Mouse (Mus musculus) forebrain, embryonic 15.5 days (tissue): Measurements from ENCODE around the gene Pknox1. TPM values are rescaled to one million over a fixed set of nuclear protein-coding genes. Genes with fewer than 3 reads are reported as not detected.
"Not testable (repeated sequence)": the region's sequence is repeated elsewhere in the genome, so short reads cannot be mapped to it uniquely, and the experiment has no call there.

Experiments
- ATAC-seq: fragments of 200-750 bp; cut with Nextera tagmentation; replicated peaks from 2 replicates; pipeline ENCODE4 v1.8.0; 2017; ENCODE audit warnings: mild to moderate bottlenecking, moderate TSS enrichment, moderate library complexity
- H3K27ac ChIP-seq: fragments of 300-500 bp; sonication (generic); replicated peaks from 2 replicates; pipeline ENCODE4 v1.5.1; 2015; ENCODE audit warnings: mild to moderate bottlenecking, inconsistent platforms
- H3K27me3 ChIP-seq: fragments of 300-500 bp; sonication (generic); 2 replicates; pipeline ENCODE4 v1.6.1; 2015; ENCODE audit warnings: inconsistent platforms
- H3K36me3 ChIP-seq: fragments of 300-500 bp; sonication (generic); 2 replicates; pipeline ENCODE4 v1.6.1; 2015; ENCODE audit warnings: mild to moderate bottlenecking, inconsistent platforms
- H3K4me1 ChIP-seq: fragments of 300-500 bp; sonication (generic); 2 replicates; pipeline ENCODE4 v1.6.1; 2015; ENCODE audit warnings: inconsistent platforms
- H3K4me2 ChIP-seq: fragments of 300-500 bp; sonication (generic); replicated peaks from 2 replicates; pipeline ENCODE4 v1.6.1; 2015; ENCODE audit warnings: mild to moderate bottlenecking, inconsistent platforms
- H3K4me3 ChIP-seq: fragments of 300-500 bp; sonication (generic); 2 replicates; pipeline ENCODE4 v1.5.1; 2015; ENCODE audit warnings: mild to moderate bottlenecking, inconsistent platforms
- H3K9ac ChIP-seq: fragments of 300-500 bp; sonication (generic); replicated peaks from 2 replicates; pipeline ENCODE4 v1.6.1; 2015; ENCODE audit warnings: mild to moderate bottlenecking, inconsistent platforms
- H3K9me3 ChIP-seq: fragments of 300-500 bp; sonication (generic); 2 replicates; pipeline ENCODE4 v1.6.1; 2016; ENCODE audit warnings: inconsistent platforms
- WGBS: fragments of 180-500 bp; shearing (Covaris S2); methylation state at CpG from one replicate; pipeline ENCODE4 v1.1.7; 2015; ENCODE audit warnings: mixed read lengths; 5-methylcytosine and 5-hydroxymethylcytosine counted together
- polyA plus RNA-seq: library from polyadenylated mRNA; unstranded; fragments of >200 nt; fragmentation: Nextera tagmentation; extraction: Ambion mirVana; gene quantifications from 2 replicates; pipeline ENCODE4 v1.2.1, GENCODE M21; 2015

The Pknox1 gene
- polyA plus RNA-seq, 1 experiment from 2014 or later, result 33.2 TPM

DNA sequence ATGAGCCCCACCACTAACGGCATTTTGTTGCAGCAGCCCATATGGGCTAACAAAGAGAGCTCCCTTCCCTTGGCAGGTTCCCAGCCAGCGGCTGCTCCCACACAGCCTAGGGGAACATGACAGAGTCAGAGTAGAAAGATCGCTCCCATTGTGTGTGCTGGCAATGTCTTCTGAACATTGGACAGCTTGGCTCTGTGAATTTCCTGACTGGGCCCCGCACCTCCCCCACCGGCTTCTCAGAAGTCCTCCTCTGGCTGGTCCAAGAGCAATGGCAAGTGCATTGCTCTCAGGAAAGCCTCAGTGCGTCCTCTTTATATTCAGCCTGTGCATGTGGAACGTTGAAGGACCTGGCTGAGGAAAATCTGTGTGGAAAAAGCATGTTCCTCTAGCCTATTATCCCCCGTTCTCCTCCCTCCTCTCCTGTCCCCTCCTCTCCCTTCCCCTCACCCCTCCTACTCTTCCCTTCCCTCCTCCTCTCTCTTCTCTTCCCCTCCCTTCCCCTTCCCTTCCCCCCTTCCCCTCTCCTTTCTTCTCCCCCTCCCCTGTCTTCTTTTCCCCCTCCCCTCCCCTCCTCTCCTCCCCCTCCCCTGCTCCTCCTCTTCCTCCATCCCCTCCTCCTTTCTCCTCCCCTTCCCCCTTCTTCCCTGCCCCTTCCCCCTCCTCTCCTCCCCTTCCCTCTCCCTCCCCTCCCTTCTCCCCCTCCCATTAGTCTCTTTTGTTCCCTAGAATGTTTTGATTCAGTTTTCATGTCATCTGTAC, 28.5 kb upstream of the Pknox1 start:
- Histone ChIP-seq H3K36me3 (peaks cover 8% of the 10 kb centered on the region), H3K9ac (peak overlapping the region; percentile 37), H3K4me1 (peaks cover 21% of the 10 kb centered on the region), H3K27ac (peak overlapping the region; percentile 99), H3K27me3 (no peaks in the 10 kb centered on the region), H3K9me3 (no peaks in the 10 kb centered on the region), H3K4me2 (peak overlapping the region; percentile 39), H3K4me3 (peak overlapping the region; percentile 14; the same call in 1 of the 2 replicates)
- peak; percentile 95 for ATAC-seq
- 3% methylated on average over 8 of the region's 8 CpGs for WGBS

DNA sequence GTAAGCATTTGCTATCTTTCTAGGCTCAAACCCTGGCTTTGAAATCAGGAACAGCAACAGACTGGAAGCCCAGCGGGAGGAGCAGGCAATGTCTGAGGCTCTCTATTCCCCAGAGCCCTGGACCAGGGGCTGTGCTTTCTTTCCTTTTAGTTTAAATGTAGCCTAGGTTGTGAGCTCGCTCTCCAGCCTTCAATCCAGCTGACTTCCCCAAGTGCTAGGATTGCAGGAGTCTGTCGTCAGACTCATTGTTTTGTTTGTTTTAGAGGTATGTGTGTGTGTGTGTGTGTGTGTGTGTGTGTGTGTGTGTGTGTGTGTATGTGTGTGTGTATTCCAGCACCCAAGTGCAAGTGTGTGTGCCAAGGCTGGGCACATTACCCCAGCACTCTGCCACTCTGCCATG, 24.4 kb upstream of the Pknox1 start:
- 0 out of 2 replicates have a peak overlapping the region, but pooled peaks have one; percentile 27 for H3K27ac ChIP-seq
- ATAC-seq, result no peak
- H3K36me3 ChIP-seq, result no peaks in the 10 kb centered on the region
- no peak overlapping the region for H3K9ac ChIP-seq
- H3K27me3 ChIP-seq, result no peaks in the 10 kb centered on the region
- H3K4me2 ChIP-seq, result no peak overlapping the region
- H3K4me3 ChIP-seq, result no peak overlapping the region
- peaks cover 28% of the 10 kb centered on the region for H3K4me1 ChIP-seq
- no peaks in the 10 kb centered on the region for H3K9me3 ChIP-seq
- 58% methylated on average over 3 of the region's 3 CpGs for WGBS

DNA sequence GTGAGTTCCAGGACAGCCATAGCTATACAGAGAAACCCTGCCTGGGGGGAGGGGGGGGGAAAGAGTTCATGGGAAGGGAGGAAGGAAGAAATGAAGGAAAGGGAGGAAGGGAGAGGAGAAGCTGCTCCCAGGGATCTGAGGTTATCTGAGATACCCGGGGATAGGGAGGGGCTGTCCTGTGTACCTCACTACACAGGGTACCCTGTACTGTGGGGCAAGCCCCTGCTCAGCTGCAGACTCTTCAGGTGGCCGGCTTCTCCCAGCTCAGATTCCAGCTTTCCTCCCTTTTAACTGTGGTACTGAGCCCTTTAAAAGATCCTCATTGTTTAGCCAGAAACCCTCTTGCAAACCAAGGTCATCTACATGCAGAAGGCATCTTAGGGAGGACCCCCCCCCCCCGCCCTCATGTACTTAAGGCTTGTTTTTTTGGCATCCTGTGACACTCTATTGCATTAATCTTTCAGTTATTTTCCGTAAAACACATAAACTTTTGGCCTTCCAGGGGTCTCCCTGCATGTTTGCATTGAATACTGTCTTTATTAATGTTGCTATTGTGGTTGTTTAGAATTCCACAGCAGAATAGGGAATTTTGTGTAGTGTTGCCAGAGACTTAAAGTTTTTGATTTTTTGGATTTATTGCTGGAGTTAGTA, 23.6 kb upstream of the Pknox1 start:
- Histone ChIP-seq H3K4me3 (no peak overlapping the region), H3K4me1 (peaks cover 20% of the 10 kb centered on the region), H3K36me3 (no peaks in the 10 kb centered on the region), H3K4me2 (no peak overlapping the region), H3K9ac (no peak overlapping the region), H3K9me3 (no peaks in the 10 kb centered on the region), H3K27ac (peak overlapping the region; percentile 77), H3K27me3 (no peaks in the 10 kb centered on the region)
- WGBS, result 48% methylated on average over 4 of the region's 4 CpGs
- no peak for ATAC-seq

- WGBS, result 27% methylated on average over 6 of the region's 6 CpGs
- H3K27ac ChIP-seq, result peak overlapping the region; percentile 77
- ATAC-seq, result peak; percentile 57
Measured at GRCm38 (mm10) chr17:31541460-31541831, 23.1 kb upstream of the Pknox1 start.

DNA sequence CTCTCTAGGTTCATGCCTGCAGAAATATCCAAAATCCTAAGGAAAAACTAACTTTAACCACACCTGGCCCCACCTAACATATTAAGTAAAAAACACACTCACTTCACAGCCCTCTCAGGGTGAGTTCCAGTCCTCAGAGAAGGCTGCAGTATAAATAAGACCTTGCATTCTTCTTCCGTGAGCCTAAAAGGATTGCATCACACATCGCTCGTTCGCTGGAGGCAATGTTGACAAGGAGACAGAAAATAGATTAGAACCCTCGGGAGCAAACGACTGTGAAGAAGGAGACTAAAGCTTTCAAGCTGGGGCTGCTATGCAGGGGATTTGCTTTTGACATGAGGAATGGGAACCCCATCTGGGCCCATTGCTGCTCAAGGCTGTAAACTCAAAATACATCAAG, 21.0 kb upstream of the Pknox1 start:
- ATAC-seq, result no peak
- H3K9me3 ChIP-seq, result no peaks in the 10 kb centered on the region
- no peaks in the 10 kb centered on the region for H3K36me3 ChIP-seq
- 29% methylated on average over 6 of the region's 6 CpGs for WGBS
- H3K4me3 ChIP-seq, result no peak overlapping the region
- H3K9ac ChIP-seq, result no peak overlapping the region
- H3K4me1 ChIP-seq, result peaks cover 15% of the 10 kb centered on the region
- H3K27me3 ChIP-seq, result no peaks in the 10 kb centered on the region
- H3K4me2 ChIP-seq, result no peak overlapping the region
- H3K27ac ChIP-seq, result no peak overlapping the region

More at GRCm38 (mm10) chr17:31541460-31541831, 23.1 kb upstream of the Pknox1 start:
- Histone ChIP-seq H3K4me3 (no peak overlapping the region), H3K9me3 (no peaks in the 10 kb centered on the region), H3K36me3 (no peaks in the 10 kb centered on the region), H3K4me1 (peaks cover 18% of the 10 kb centered on the region), H3K27me3 (no peaks in the 10 kb centered on the region), H3K9ac (no peak overlapping the region), H3K4me2 (no peak overlapping the region)

DNA sequence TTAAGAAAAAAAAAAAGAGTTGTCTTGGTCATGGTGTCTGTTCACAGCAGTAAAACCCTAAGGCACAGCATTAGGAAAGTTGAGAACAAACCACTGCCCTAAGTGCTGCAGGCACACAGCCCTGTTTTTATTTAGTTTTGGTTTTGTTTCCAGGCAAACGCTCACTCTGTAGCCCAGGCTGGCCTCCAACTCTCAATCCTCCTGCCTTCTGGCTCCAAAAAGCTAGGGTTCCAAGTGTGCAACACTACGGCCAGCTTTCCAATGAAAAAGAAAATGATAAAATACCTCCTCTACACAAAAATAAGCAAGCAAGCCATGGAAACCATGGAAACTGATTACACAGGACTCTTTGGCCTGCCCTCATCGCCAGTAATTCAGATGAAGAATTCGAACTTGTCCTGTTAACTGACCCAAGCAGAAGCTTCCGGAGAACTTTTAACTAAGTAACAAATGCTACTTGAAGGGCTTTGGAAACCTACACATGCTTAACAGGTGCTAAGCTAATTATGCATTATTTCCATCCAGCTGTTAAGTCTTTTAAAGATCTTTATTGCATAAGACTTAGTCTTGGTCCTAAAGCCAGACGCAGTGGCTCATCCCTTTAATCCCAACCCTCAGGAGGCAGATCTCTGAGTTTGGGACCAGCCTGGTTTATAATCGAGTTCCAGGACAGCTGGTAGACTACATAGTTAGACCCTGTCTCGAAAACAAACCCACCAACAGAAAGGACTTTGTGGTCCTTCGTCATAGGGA, 17.9 kb upstream of the Pknox1 start:
- Histone ChIP-seq H3K27me3 (no peaks in the 10 kb centered on the region), H3K36me3 (no peaks in the 10 kb centered on the region), H3K4me1 (peaks cover 6% of the 10 kb centered on the region), H3K9me3 (no peaks in the 10 kb centered on the region), H3K4me3 (no peak overlapping the region), H3K9ac (no peak overlapping the region), H3K27ac (no peak overlapping the region), H3K4me2 (no peak overlapping the region)
- ATAC-seq, result no peak
- 84% methylated on average over 9 of the region's 9 CpGs for WGBS

GRCm38 (mm10) chr17:31547974-31548373, 16.6 kb upstream of the Pknox1 start:
- no peaks in the 10 kb centered on the region for H3K4me1 ChIP-seq
- ATAC-seq, result no peak
- no peaks in the 10 kb centered on the region for H3K27me3 ChIP-seq
- no peaks in the 10 kb centered on the region for H3K36me3 ChIP-seq
- H3K4me2 ChIP-seq, result no peak overlapping the region
- whole genome bisulfite sequencing, result 14% methylated on average over 3 of the region's 3 CpGs
- H3K9me3 ChIP-seq, result no peaks in the 10 kb centered on the region
- no peak overlapping the region for H3K4me3 ChIP-seq
- H3K9ac ChIP-seq, result no peak overlapping the region
- no peak overlapping the region for H3K27ac ChIP-seq

DNA sequence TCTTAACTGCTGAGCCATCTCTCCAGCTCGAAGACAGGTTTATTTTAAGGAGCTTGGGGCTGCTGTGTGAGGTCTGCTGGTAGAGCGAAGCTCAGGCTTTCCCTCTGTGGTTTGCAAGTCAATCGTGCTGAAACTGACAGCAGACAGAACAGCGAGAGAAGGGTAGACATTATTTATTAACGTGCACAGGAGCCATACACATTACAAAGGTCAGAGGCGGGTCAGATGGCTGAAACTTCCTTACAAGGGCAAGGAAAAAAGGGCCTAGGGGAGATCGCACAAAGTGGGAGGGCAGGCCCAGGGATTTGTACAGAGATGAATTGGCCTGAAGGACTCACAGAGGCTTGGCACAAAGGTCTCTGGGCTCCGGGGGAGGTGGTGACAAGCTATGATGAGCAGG, 15.1 kb upstream of the Pknox1 start:
- 72% methylated on average over 8 of the region's 8 CpGs for WGBS
- Histone ChIP-seq H3K9me3 (no peaks in the 10 kb centered on the region), H3K4me3 (no peak overlapping the region), H3K9ac (no peak overlapping the region), H3K4me1 (no peaks in the 10 kb centered on the region), H3K4me2 (no peak overlapping the region), H3K27me3 (no peaks in the 10 kb centered on the region), H3K36me3 (no peaks in the 10 kb centered on the region), H3K27ac (no peak overlapping the region)
- no peak for ATAC-seq

- 95% methylated on average over 23 of the region's 23 CpGs for WGBS
- H3K4me1 ChIP-seq, H3K4me3 ChIP-seq, H3K4me2 ChIP-seq, H3K36me3 ChIP-seq, H3K27ac ChIP-seq, H3K9me3 ChIP-seq, ATAC-seq, H3K27me3 ChIP-seq, H3K9ac ChIP-seq: not testable (repeated sequence)
Measured at GRCm38 (mm10) chr17:31552601-31553000, 11.9 kb upstream of the Pknox1 start.

DNA sequence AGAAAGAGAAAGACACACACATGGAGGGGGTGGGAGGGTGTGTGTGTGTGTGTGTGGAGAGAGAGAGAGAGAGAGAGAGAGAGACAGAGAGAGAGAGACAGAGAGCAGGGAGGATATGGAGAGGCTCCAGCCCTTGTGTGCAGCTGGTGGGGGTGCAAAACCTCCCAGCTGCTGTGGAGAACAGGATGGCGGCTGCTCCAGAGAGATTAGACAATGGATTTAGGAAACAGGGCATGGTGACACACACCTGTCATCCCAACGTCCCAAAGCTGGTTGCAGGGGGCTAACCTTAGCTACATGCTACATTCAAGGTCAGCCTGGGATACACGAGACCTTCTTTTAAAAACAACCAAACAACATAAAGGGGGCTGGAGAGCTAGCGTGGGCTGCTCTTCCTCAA, 8.3 kb upstream of the Pknox1 start:
- no peak overlapping the region for H3K9ac ChIP-seq
- no peaks in the 10 kb centered on the region for H3K27me3 ChIP-seq
- 62% methylated on average over 4 of the region's 4 CpGs for WGBS
- peak overlapping the region; percentile 51 for H3K27ac ChIP-seq
- no peak overlapping the region for H3K4me3 ChIP-seq
- no peaks in the 10 kb centered on the region for H3K36me3 ChIP-seq
- ATAC-seq, result no peak
- H3K4me1 ChIP-seq, result peaks cover 14% of the 10 kb centered on the region; the same call in 1 of the 2 replicates
- no peak overlapping the region for H3K4me2 ChIP-seq
- no peaks in the 10 kb centered on the region for H3K9me3 ChIP-seq

GRCm38 (mm10) chr17:31557124-31557880, 7.2 kb upstream of the Pknox1 start:
- H3K9ac ChIP-seq, result no peak overlapping the region
- peak; percentile 68 for ATAC-seq
- no peaks in the 10 kb centered on the region for H3K9me3 ChIP-seq
- no peaks in the 10 kb centered on the region for H3K27me3 ChIP-seq
- WGBS, result 38% methylated on average over 11 of the region's 11 CpGs
- peak overlapping the region; percentile 63 for H3K27ac ChIP-seq
- no peak overlapping the region for H3K4me2 ChIP-seq
- peaks cover 14% of the 10 kb centered on the region; the same call in 1 of the 2 replicates for H3K4me1 ChIP-seq
- no peak overlapping the region for H3K4me3 ChIP-seq
- no peaks in the 10 kb centered on the region for H3K36me3 ChIP-seq
